Mouse (Mus musculus) embryonic facial prominence, embryonic 15.5 days (tissue): Measurements from ENCODE around the gene Dip2c. TPM values are rescaled to one million over a fixed set of nuclear protein-coding genes. Genes with fewer than 3 reads are reported as not detected.

ENCODE experiments used
- ATAC-seq: fragments of 200-750 bp; cut with Nextera tagmentation; 2 replicates; pipeline ENCODE4 v1.8.0; 2017; ENCODE audit warnings: low read depth, moderate TSS enrichment; ENCODE audit not compliant: insufficient number of reproducible peaks, low FRiP score, low TSS enrichment
- H3K27ac ChIP-seq: fragments of 300-500 bp; sonication (generic); replicated peaks from 2 replicates; pipeline ENCODE4 v1.5.1; 2015; ENCODE audit warnings: mild to moderate bottlenecking, inconsistent platforms
- H3K27me3 ChIP-seq: fragments of 300-500 bp; sonication (generic); 2 replicates; pipeline ENCODE4 v1.6.1; 2015; ENCODE audit warnings: inconsistent platforms
- H3K36me3 ChIP-seq: fragments of 300-500 bp; sonication (generic); 2 replicates; pipeline ENCODE4 v1.6.1; 2015; ENCODE audit warnings: mild to moderate bottlenecking, inconsistent platforms
- H3K4me1 ChIP-seq: fragments of 300-500 bp; sonication (generic); 2 replicates; pipeline ENCODE4 v1.6.1; 2015; ENCODE audit warnings: inconsistent platforms
- H3K4me2 ChIP-seq: fragments of 300-500 bp; sonication (generic); replicated peaks from 2 replicates; pipeline ENCODE4 v1.6.1; 2015; ENCODE audit warnings: mild to moderate bottlenecking, inconsistent platforms
- H3K4me3 ChIP-seq: fragments of 300-500 bp; sonication (generic); replicated peaks from 2 replicates; pipeline ENCODE4 v1.5.1; 2015; ENCODE audit warnings: mild to moderate bottlenecking, inconsistent platforms
- H3K9ac ChIP-seq: fragments of 300-500 bp; sonication (generic); 2 replicates; pipeline ENCODE4 v1.6.1; 2015; ENCODE audit warnings: inconsistent platforms
- H3K9me3 ChIP-seq: fragments of 300-500 bp; sonication (generic); replicated peaks from 2 replicates; pipeline ENCODE4 v1.6.1; 2016; ENCODE audit warnings: inconsistent platforms
- WGBS: fragments of 180-500 bp; shearing (Covaris S2); methylation state at CpG from one replicate; pipeline ENCODE4 v1.1.7; 2015; 5-methylcytosine and 5-hydroxymethylcytosine counted together
- polyA plus RNA-seq: library from polyadenylated mRNA; unstranded; fragments of >200 nt; fragmentation: Nextera tagmentation; extraction: Ambion mirVana; gene quantifications from 2 replicates; pipeline ENCODE4 v1.2.1, GENCODE M21; 2015

Dip2c gene
- polyA plus RNA-seq, 1 experiment from 2014 or later, result 6.3 TPM

DNA sequence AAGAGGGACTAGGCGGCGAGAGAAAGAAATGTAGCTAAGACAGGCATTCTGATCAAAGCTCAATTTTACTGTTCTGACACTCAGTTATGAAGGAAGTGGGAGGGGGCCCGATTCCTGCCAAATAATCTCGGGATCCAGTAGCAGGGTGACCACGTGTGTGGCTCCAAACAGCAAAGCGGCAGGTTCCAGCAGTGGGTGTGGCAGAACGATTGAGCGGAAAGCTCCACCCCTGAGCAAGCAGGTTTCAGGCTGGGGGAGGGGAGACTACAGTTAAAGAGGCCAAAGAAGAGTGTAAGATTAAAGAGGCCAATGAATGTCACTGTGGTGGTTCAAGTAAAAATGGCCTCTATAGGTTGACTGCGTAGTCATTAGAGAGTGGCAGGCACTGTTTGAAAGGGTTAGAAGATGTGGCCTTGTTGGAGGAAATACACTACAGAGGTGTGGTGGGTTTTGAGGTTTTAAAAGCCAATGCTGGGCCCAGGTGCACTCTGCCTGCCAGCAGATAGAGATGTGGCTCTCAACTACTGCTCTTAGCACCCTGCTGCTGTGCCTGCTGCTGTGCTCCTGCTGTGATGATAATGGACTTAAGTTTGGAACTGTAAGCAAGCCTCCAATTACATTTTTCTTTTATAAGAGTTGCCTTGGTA, 271.5 kb downstream of the Dip2c start:
- Histone ChIP-seq H3K4me1 (0 out of 2 replicates have a peak, but pooled peaks cover 3% of the 10 kb centered on the region), H3K9ac (no peak overlapping the region), H3K36me3 (no peaks in the 10 kb centered on the region), H3K9me3 (no peaks in the 10 kb centered on the region), H3K27ac (no peak overlapping the region), H3K4me3 (no peak overlapping the region), H3K27me3 (no peaks in the 10 kb centered on the region), H3K4me2 (no peak overlapping the region)
- 15% methylated on average over 9 of the region's 9 CpGs for WGBS
- ATAC-seq, result no peak

DNA sequence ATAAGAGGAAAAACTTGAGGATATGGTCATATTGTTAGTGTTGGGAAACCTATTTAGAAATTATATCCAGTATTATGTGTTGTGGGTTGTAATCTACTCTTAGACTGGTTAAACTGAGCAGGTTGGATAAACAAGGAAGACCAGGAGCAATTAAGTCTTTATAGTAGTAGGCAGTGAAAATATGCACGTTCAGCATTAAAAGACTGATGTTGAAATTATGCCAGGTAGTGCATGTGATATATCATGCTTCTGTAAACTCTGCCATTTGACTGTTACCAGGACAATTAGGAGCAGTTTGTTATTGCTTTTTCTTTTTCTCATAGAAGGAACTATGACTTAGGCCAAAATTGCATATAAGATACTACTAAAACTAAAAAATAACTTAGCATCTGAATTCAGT, 285.8 kb downstream of the Dip2c start:
- no peak for ATAC-seq
- H3K27me3 ChIP-seq, result no peaks in the 10 kb centered on the region
- no peak overlapping the region for H3K9ac ChIP-seq
- no peak overlapping the region for H3K27ac ChIP-seq
- H3K4me3 ChIP-seq, result no peak overlapping the region
- no peak overlapping the region for H3K4me2 ChIP-seq
- H3K36me3 ChIP-seq, result no peaks in the 10 kb centered on the region
- no peaks in the 10 kb centered on the region for H3K4me1 ChIP-seq
- H3K9me3 ChIP-seq, result no peaks in the 10 kb centered on the region
- WGBS, result 56% methylated on average over 1 of the region's 1 CpGs

DNA sequence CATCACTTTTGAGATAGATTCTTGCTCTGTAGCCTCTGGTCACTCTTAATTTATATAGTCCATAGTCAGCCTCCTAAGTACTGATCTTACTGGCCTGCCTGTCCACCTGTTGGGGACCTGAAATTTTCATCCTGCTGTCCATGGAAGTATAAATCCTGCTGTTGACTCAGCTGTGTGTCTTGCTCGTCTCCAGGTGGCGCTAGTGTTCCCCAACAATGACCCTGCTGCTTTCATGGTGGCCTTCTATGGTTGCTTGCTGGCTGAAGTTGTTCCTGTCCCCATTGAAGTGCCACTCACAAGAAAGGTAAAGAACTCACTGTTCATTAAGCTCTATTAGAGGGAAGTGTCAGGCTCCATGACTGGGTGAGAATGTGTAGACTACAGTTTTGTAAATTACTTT, 286.6 kb downstream of the Dip2c start:
- no peak overlapping the region for H3K9ac ChIP-seq
- no peak overlapping the region for H3K27ac ChIP-seq
- ATAC-seq, result no peak
- no peaks in the 10 kb centered on the region for H3K27me3 ChIP-seq
- 0 out of 2 replicates have a peak, but pooled peaks cover 3% of the 10 kb centered on the region for H3K36me3 ChIP-seq
- H3K9me3 ChIP-seq, result no peaks in the 10 kb centered on the region
- 22% methylated on average over 2 of the region's 2 CpGs for WGBS
- no peak overlapping the region for H3K4me2 ChIP-seq
- no peak overlapping the region for H3K4me3 ChIP-seq
- no peaks in the 10 kb centered on the region for H3K4me1 ChIP-seq

GRCm38 (mm10) chr13:9568852-9569251, 292.5 kb downstream of the Dip2c start:
- Histone ChIP-seq H3K9me3 (no peaks in the 10 kb centered on the region), H3K9ac (no peak overlapping the region), H3K4me1 (no peaks in the 10 kb centered on the region), H3K36me3 (peaks cover 14% of the 10 kb centered on the region), H3K4me3 (no peak overlapping the region), H3K4me2 (no peak overlapping the region), H3K27ac (no peak overlapping the region), H3K27me3 (no peaks in the 10 kb centered on the region)
- ATAC-seq, result no peak
- WGBS, result 82% methylated on average over 5 of the region's 5 CpGs

GRCm38 (mm10) chr13:9576686-9577085, 300.4 kb downstream of the Dip2c start:
- Histone ChIP-seq H3K4me2 (no peak overlapping the region), H3K27ac (no peak overlapping the region), H3K9me3 (no peaks in the 10 kb centered on the region), H3K27me3 (no peaks in the 10 kb centered on the region), H3K36me3 (0 out of 2 replicates have a peak, but pooled peaks cover 9% of the 10 kb centered on the region), H3K4me3 (no peak overlapping the region), H3K9ac (no peak overlapping the region), H3K4me1 (no peaks in the 10 kb centered on the region)
- no peak for ATAC-seq
- 81% methylated on average over 4 of the region's 4 CpGs for WGBS

GRCm38 (mm10) chr13:9578456-9578855, 302.1 kb downstream of the Dip2c start:
- no peaks in the 10 kb centered on the region for H3K9me3 ChIP-seq
- no peaks in the 10 kb centered on the region for H3K4me1 ChIP-seq
- no peaks in the 10 kb centered on the region for H3K27me3 ChIP-seq
- no peak overlapping the region for H3K27ac ChIP-seq
- no peak overlapping the region for H3K4me3 ChIP-seq
- WGBS, result 88% methylated on average over 4 of the region's 4 CpGs
- H3K9ac ChIP-seq, result no peak overlapping the region
- no peak for ATAC-seq
- H3K36me3 ChIP-seq, result 0 out of 2 replicates have a peak, but pooled peaks cover 9% of the 10 kb centered on the region
- H3K4me2 ChIP-seq, result no peak overlapping the region

GRCm38 (mm10) chr13:9581821-9582220, 305.5 kb downstream of the Dip2c start:
- 0 out of 2 replicates have a peak, but pooled peaks cover under 1% of the 10 kb centered on the region for H3K36me3 ChIP-seq
- H3K4me3 ChIP-seq, result no peak overlapping the region
- H3K9me3 ChIP-seq, result no peaks in the 10 kb centered on the region
- ATAC-seq, result no peak
- H3K9ac ChIP-seq, result no peak overlapping the region
- H3K4me2 ChIP-seq, result no peak overlapping the region
- no peaks in the 10 kb centered on the region for H3K27me3 ChIP-seq
- H3K27ac ChIP-seq, result no peak overlapping the region
- H3K4me1 ChIP-seq, result no peaks in the 10 kb centered on the region

DNA sequence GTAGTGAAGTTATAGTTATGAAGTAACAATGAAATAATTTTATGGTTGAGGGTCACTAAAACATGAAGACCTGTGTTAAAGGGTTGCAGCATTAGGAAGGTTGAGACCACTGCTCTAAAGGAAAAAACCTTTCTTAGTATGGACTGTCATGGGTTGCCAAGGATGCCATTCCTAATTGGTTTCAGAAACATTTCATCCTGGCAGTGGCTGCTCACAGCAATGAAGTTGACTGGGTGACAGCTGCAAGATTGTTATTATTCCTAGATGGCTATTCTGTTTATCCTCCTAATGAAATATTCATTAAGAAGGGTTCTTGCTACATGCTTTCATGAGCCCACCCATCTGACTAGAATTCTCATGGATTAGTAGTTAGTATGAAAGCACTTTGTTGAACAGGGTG, 307.3 kb downstream of the Dip2c start:
- Histone ChIP-seq H3K36me3 (no peaks in the 10 kb centered on the region), H3K4me3 (no peak overlapping the region), H3K4me2 (no peak overlapping the region), H3K27ac (no peak overlapping the region), H3K27me3 (no peaks in the 10 kb centered on the region), H3K4me1 (no peaks in the 10 kb centered on the region), H3K9ac (no peak overlapping the region), H3K9me3 (no peaks in the 10 kb centered on the region)
- no peak for ATAC-seq

DNA sequence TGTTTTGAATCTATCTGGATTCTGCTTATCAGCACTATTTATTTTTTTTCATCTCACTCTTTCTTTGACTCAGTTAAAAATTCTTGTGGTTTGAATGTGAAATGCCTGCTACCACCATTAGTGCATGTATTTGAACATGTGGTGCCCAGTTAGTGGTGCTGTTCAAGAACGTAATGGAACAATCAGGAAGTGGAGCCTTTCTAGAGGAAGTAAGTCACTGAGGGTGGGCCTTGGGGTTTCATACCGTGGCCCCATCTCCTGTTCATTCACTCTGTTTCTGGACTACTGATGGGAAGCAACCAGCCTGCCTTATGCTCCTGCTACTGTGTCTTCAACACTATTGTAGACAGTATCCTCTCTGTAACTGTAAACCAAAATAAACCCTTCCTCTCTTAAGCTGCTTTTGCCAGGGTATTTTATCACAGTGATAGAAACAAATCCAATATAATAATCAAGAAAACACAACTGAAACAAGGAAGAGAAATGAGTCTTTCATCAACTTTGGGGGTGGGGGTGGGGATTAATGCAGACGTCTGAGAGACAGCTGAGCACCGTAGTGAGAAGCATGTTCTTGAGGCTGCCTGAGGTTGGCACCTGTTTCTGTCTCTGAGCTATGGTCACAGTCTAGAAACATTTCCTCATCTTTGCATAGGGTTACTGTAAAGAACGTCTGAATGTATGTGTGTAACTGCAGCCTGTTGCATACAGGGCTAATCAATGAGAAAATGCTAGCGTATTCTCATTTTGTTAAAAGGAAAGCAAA, 323.2 kb downstream of the Dip2c start:
- no peak overlapping the region for H3K9ac ChIP-seq
- no peaks in the 10 kb centered on the region for H3K4me1 ChIP-seq
- ATAC-seq, result no peak
- no peaks in the 10 kb centered on the region for H3K27me3 ChIP-seq
- H3K27ac ChIP-seq, result no peak overlapping the region
- no peak overlapping the region for H3K4me3 ChIP-seq
- 69% methylated on average over 6 of the region's 6 CpGs for WGBS
- H3K36me3 ChIP-seq, result 0 out of 2 replicates have a peak, but pooled peaks cover 2% of the 10 kb centered on the region
- no peaks in the 10 kb centered on the region for H3K9me3 ChIP-seq
- no peak overlapping the region for H3K4me2 ChIP-seq

DNA sequence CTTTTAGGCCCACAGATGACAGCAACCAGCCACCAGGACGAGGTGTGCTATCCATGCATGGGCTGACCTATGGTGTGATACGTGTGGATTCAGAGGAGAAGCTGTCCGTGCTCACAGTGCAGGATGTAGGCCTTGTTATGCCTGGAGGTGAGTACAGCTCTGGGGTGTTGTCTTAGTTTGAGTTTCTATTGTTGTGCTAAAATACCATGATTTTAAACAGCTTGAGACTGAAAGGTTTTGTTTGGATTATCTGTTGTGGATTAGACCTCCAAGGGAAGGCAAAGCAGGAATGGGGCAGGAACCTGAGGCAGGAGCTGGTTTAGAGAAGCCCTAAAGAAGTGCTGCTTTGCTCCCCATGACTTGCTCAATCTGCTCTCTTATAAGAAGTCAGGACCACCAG, 325.0 kb downstream of the Dip2c start:
- ATAC-seq, result no peak
- Histone ChIP-seq H3K27ac (no peak overlapping the region), H3K4me1 (no peaks in the 10 kb centered on the region), H3K9ac (no peak overlapping the region), H3K27me3 (no peaks in the 10 kb centered on the region), H3K4me2 (no peak overlapping the region), H3K4me3 (no peak overlapping the region), H3K9me3 (no peaks in the 10 kb centered on the region), H3K36me3 (peaks cover 8% of the 10 kb centered on the region)
- 69% methylated on average over 3 of the region's 3 CpGs for WGBS

GRCm38 (mm10) chr13:9611229-9611628, 334.9 kb downstream of the Dip2c start:
- no peak overlapping the region for H3K27ac ChIP-seq
- WGBS, result 87% methylated on average over 1 of the region's 1 CpGs
- no peak overlapping the region for H3K9ac ChIP-seq
- no peak overlapping the region for H3K4me2 ChIP-seq
- no peak for ATAC-seq
- no peaks in the 10 kb centered on the region for H3K9me3 ChIP-seq
- H3K4me3 ChIP-seq, result no peak overlapping the region
- H3K36me3 ChIP-seq, result peaks cover 13% of the 10 kb centered on the region
- H3K4me1 ChIP-seq, result no peaks in the 10 kb centered on the region
- no peaks in the 10 kb centered on the region for H3K27me3 ChIP-seq

- H3K9me3 ChIP-seq, result no peaks in the 10 kb centered on the region
- H3K9ac ChIP-seq, result no peak overlapping the region
- 74% methylated on average over 2 of the region's 2 CpGs for WGBS
- no peak overlapping the region for H3K4me3 ChIP-seq
- H3K36me3 ChIP-seq, result peaks cover 8% of the 10 kb centered on the region
- H3K27ac ChIP-seq, result no peak overlapping the region
- no peaks in the 10 kb centered on the region for H3K27me3 ChIP-seq
- no peak overlapping the region for H3K4me2 ChIP-seq
- no peaks in the 10 kb centered on the region for H3K4me1 ChIP-seq
- ATAC-seq, result no peak
Measured at GRCm38 (mm10) chr13:9632684-9633083, 356.4 kb downstream of the Dip2c start.
